Mouse (Mus musculus): ENCODE measurements at regions not wholly inside any gene's neighbourhood (a gene's known extent, or its start where the extent isn't known, plus 50 kb on each side); places are given as distances from the start of the nearest gene placed in this dataset.

DNA sequence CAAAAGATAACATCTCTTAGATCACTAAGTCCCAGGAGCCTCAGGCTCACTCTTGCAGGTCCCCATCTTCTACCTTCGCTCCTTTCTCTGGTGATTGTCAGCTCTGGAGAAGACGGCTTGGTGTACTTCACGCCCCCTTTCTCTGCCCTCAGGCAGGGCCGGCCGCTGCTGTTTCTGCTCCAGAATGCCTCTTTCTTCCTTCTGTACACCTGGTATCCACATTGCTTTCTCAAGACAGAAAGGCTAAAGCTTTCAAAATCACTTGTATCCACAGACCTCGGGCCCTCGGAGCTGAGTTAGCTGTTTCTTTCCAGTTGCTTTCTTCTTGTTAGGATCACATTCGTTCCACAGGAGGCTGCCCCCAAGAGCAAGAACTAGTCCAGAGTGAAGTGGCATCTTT, 98.2 kb upstream of the Satb2 start:
- TF ChIP-seq CTCF (IDR thresholded peaks at IDR 0.05; ENCODE audit: borderline replicate concordance, insufficient read depth, low read depth, low read length) (no peak), POLR2A (IDR thresholded peaks at IDR 0.05; ENCODE audit: borderline replicate concordance, insufficient read depth, low read length) (no peak)
